Mouse (Mus musculus) forebrain, embryonic 13.5 days (tissue): ENCODE results near the gene Cfap97d2. TPM values are rescaled to one million over a fixed set of nuclear protein-coding genes. Genes with fewer than 3 reads are reported as not detected.
A peak's percentile ranks its signal among the peaks of the same experiment; 100 is the strongest.

ENCODE experiments used
- ATAC-seq: fragments of 200-750 bp; cut with Nextera tagmentation; 2 replicates; pipeline ENCODE4 v1.8.0; 2017
- H3K27ac ChIP-seq: fragments of 300-500 bp; sonication (generic); 2 replicates; pipeline ENCODE4 v1.5.1; 2015; ENCODE audit warnings: inconsistent platforms, mild to moderate bottlenecking, moderate library complexity
- H3K27me3 ChIP-seq: fragments of 300-500 bp; sonication (generic); 2 replicates; pipeline ENCODE4 v1.6.1; 2015; ENCODE audit warnings: mild to moderate bottlenecking, inconsistent platforms
- H3K36me3 ChIP-seq: fragments of 300-500 bp; sonication (generic); 2 replicates; pipeline ENCODE4 v1.6.1; 2015; ENCODE audit warnings: mild to moderate bottlenecking, inconsistent platforms; ENCODE audit not compliant: poor library complexity, severe bottlenecking
- H3K4me1 ChIP-seq: fragments of 300-500 bp; sonication (generic); 2 replicates; pipeline ENCODE4 v1.6.1; 2015; ENCODE audit warnings: inconsistent platforms
- H3K4me2 ChIP-seq: fragments of 300-500 bp; sonication (generic); 2 replicates; pipeline ENCODE4 v1.6.1; 2015; ENCODE audit warnings: inconsistent platforms, mild to moderate bottlenecking, moderate library complexity
- H3K4me3 ChIP-seq: fragments of 300-500 bp; sonication (generic); 2 replicates; pipeline ENCODE4 v1.5.1; 2015; ENCODE audit warnings: mild to moderate bottlenecking, inconsistent platforms
- H3K9ac ChIP-seq: fragments of 300-500 bp; sonication (generic); 2 replicates; pipeline ENCODE4 v1.6.1; 2015; ENCODE audit warnings: mild to moderate bottlenecking, inconsistent platforms
- H3K9me3 ChIP-seq: fragments of 300-500 bp; sonication (generic); replicated peaks from 2 replicates; pipeline ENCODE4 v1.6.1; 2016; ENCODE audit warnings: inconsistent platforms
- WGBS: fragments of 180-500 bp; shearing (Covaris S2); methylation state at CpG from one replicate; pipeline ENCODE4 v1.1.7; 2015; 5-methylcytosine and 5-hydroxymethylcytosine counted together
- polyA plus RNA-seq: library from polyadenylated mRNA; unstranded; fragments of >200 nt; fragmentation: Nextera tagmentation; extraction: Ambion mirVana; gene quantifications from 2 replicates; pipeline ENCODE4 v1.2.1, GENCODE M21; 2015

The Cfap97d2 gene
- polyA plus RNA-seq, 1 experiment from 2014 or later = 1.4 TPM

DNA sequence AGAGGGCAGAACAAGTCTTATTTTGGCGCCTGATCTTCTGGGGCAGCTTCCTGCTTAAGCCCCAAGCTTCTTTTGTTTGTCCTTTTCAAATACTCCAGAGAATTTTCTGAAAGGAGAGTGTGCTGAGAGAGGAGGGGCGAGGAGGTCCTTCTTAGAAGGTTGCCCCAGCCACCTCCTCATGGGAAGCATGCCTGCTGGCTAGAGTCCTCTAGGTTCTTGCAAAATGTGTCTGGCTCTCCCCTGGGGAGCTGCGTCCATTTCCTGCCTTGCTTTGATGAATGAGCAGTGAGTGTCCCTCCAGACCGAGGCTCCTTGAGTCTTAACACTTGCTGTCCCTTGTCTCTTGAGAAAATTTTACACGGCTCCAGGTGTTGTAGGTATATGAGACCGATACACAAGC is 17.2 kb upstream of the Cfap97d2 start:
- no peak for ATAC-seq
- Histone ChIP-seq H3K27me3 (no peaks in the 10 kb centered on the region), H3K4me2 (no peak overlapping the region), H3K36me3 (no peaks in the 10 kb centered on the region), H3K27ac (no peak overlapping the region), H3K9me3 (no peaks in the 10 kb centered on the region), H3K4me1 (0 out of 2 replicates have a peak, but pooled peaks cover 2% of the 10 kb centered on the region), H3K9ac (no peak overlapping the region), H3K4me3 (no peak overlapping the region)
- WGBS = 59% methylated on average over 6 of the region's 6 CpGs

- H3K4me1 ChIP-seq = 0 out of 2 replicates have a peak, but pooled peaks cover 2% of the 10 kb centered on the region
- 86% methylated on average over 5 of the region's 5 CpGs for WGBS
- H3K27ac ChIP-seq = no peak overlapping the region
- ATAC-seq = no peak
- no peak overlapping the region for H3K4me3 ChIP-seq
- H3K36me3 ChIP-seq = no peaks in the 10 kb centered on the region
- no peaks in the 10 kb centered on the region for H3K27me3 ChIP-seq
- H3K9ac ChIP-seq = no peak overlapping the region
- H3K4me2 ChIP-seq = no peak overlapping the region
- H3K9me3 ChIP-seq = no peaks in the 10 kb centered on the region
Observed at GRCm38 (mm10) chr8:13689331-13689730, 16.4 kb upstream of the Cfap97d2 start.

- Histone ChIP-seq H3K4me2 (no peak overlapping the region), H3K4me3 (no peak overlapping the region), H3K27ac (no peak overlapping the region), H3K9me3 (no peaks in the 10 kb centered on the region), H3K27me3 (no peaks in the 10 kb centered on the region), H3K4me1 (0 out of 2 replicates have a peak, but pooled peaks cover 2% of the 10 kb centered on the region), H3K36me3 (no peaks in the 10 kb centered on the region), H3K9ac (peak overlapping the region; percentile 17; the same call in 1 of the 2 replicates)
- 50% methylated on average over 10 of the region's 10 CpGs for WGBS
- no peak for ATAC-seq
Observed at GRCm38 (mm10) chr8:13692302-13693066, 13.2 kb upstream of the Cfap97d2 start.

- H3K4me2 ChIP-seq = no peak overlapping the region
- no peak for ATAC-seq
- H3K4me1 ChIP-seq = no peaks in the 10 kb centered on the region
- H3K4me3 ChIP-seq = no peak overlapping the region
- no peaks in the 10 kb centered on the region for H3K27me3 ChIP-seq
- no peaks in the 10 kb centered on the region for H3K36me3 ChIP-seq
- H3K9me3 ChIP-seq = no peaks in the 10 kb centered on the region
- no peak overlapping the region for H3K27ac ChIP-seq
- H3K9ac ChIP-seq = no peak overlapping the region
- WGBS = 76% methylated on average over 12 of the region's 12 CpGs
Observed at GRCm38 (mm10) chr8:13694735-13695134, 11.0 kb upstream of the Cfap97d2 start.

- Histone ChIP-seq H3K27me3 (no peaks in the 10 kb centered on the region), H3K4me3 (no peak overlapping the region), H3K9ac (no peak overlapping the region), H3K27ac (no peak overlapping the region), H3K4me1 (no peaks in the 10 kb centered on the region), H3K4me2 (no peak overlapping the region), H3K9me3 (no peaks in the 10 kb centered on the region), H3K36me3 (no peaks in the 10 kb centered on the region)
- 90% methylated on average over 10 of the region's 10 CpGs for WGBS
- ATAC-seq = no peak
Observed at GRCm38 (mm10) chr8:13695203-13695867, 10.4 kb upstream of the Cfap97d2 start.

GRCm38 (mm10) chr8:13696157-13696556 is 9.5 kb upstream of the Cfap97d2 start:
- ATAC-seq = no peak
- Histone ChIP-seq H3K4me3 (no peak overlapping the region), H3K4me2 (no peak overlapping the region), H3K9me3 (no peaks in the 10 kb centered on the region), H3K36me3 (no peaks in the 10 kb centered on the region), H3K27me3 (no peaks in the 10 kb centered on the region), H3K4me1 (no peaks in the 10 kb centered on the region), H3K9ac (no peak overlapping the region), H3K27ac (no peak overlapping the region)
- WGBS = 85% methylated on average over 4 of the region's 4 CpGs

- Histone ChIP-seq H3K4me3 (no peak overlapping the region), H3K4me1 (no peaks in the 10 kb centered on the region), H3K36me3 (no peaks in the 10 kb centered on the region), H3K9ac (no peak overlapping the region), H3K27me3 (no peaks in the 10 kb centered on the region), H3K4me2 (no peak overlapping the region), H3K27ac (no peak overlapping the region), H3K9me3 (no peaks in the 10 kb centered on the region)
- ATAC-seq = no peak
- WGBS = 78% methylated on average over 8 of the region's 8 CpGs
Observed at GRCm38 (mm10) chr8:13697196-13697595, 8.5 kb upstream of the Cfap97d2 start.

- H3K27me3 ChIP-seq = no peaks in the 10 kb centered on the region
- no peaks in the 10 kb centered on the region for H3K9me3 ChIP-seq
- no peak overlapping the region for H3K9ac ChIP-seq
- WGBS = 83% methylated on average over 8 of the region's 8 CpGs
- H3K27ac ChIP-seq = no peak overlapping the region
- H3K4me2 ChIP-seq = no peak overlapping the region
- no peaks in the 10 kb centered on the region for H3K4me1 ChIP-seq
- no peak for ATAC-seq
- H3K36me3 ChIP-seq = no peaks in the 10 kb centered on the region
- H3K4me3 ChIP-seq = no peak overlapping the region
Observed at GRCm38 (mm10) chr8:13697681-13698080, 8.0 kb upstream of the Cfap97d2 start.

GRCm38 (mm10) chr8:13698281-13698680 is 7.4 kb upstream of the Cfap97d2 start:
- Histone ChIP-seq H3K4me2 (no peak overlapping the region), H3K9me3 (no peaks in the 10 kb centered on the region), H3K4me1 (no peaks in the 10 kb centered on the region), H3K27me3 (no peaks in the 10 kb centered on the region), H3K27ac (no peak overlapping the region), H3K9ac (no peak overlapping the region), H3K4me3 (no peak overlapping the region), H3K36me3 (no peaks in the 10 kb centered on the region)
- 94% methylated on average over 3 of the region's 3 CpGs for WGBS
- ATAC-seq = no peak

GRCm38 (mm10) chr8:13699323-13699949 is 6.3 kb upstream of the Cfap97d2 start:
- H3K4me1 ChIP-seq = no peaks in the 10 kb centered on the region
- no peak for ATAC-seq
- H3K4me3 ChIP-seq = no peak overlapping the region
- WGBS = 81% methylated on average over 5 of the region's 5 CpGs
- H3K27ac ChIP-seq = no peak overlapping the region
- no peaks in the 10 kb centered on the region for H3K27me3 ChIP-seq
- H3K9me3 ChIP-seq = no peaks in the 10 kb centered on the region
- no peak overlapping the region for H3K9ac ChIP-seq
- no peaks in the 10 kb centered on the region for H3K36me3 ChIP-seq
- H3K4me2 ChIP-seq = no peak overlapping the region

DNA sequence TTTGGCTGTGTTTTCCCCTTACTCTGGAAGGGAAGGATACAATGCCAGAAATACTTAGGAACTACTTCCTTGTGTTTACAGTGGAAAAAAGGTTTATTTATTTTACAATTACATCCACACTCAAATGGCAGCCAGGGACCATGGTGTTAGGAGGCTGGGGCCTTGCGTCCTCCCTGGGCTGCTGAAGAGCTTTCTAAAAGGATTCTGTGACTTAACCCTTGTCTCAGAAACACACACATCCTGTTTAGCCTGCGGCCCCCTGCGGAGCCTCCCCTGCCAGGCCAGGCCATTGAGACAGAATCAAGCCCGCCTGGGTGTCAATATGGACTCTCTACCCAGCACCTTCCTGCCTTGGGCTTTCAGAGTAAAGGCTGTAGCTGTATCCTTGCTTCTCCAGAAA is 2.9 kb upstream of the Cfap97d2 start:
- H3K36me3 ChIP-seq = no peaks in the 10 kb centered on the region
- no peak for ATAC-seq
- no peak overlapping the region for H3K9ac ChIP-seq
- peaks cover 11% of the 10 kb centered on the region for H3K4me1 ChIP-seq
- no peak overlapping the region for H3K4me3 ChIP-seq
- H3K27me3 ChIP-seq = no peaks in the 10 kb centered on the region
- H3K27ac ChIP-seq = no peak overlapping the region
- no peak overlapping the region for H3K4me2 ChIP-seq
- no peaks in the 10 kb centered on the region for H3K9me3 ChIP-seq
- 51% methylated on average over 4 of the region's 4 CpGs for WGBS

- H3K9ac ChIP-seq = no peak overlapping the region
- no peak for ATAC-seq
- no peaks in the 10 kb centered on the region for H3K27me3 ChIP-seq
- 98% methylated on average over 6 of the region's 6 CpGs for WGBS
- peaks cover 11% of the 10 kb centered on the region for H3K4me1 ChIP-seq
- no peaks in the 10 kb centered on the region for H3K36me3 ChIP-seq
- H3K4me2 ChIP-seq = no peak overlapping the region
- H3K9me3 ChIP-seq = no peaks in the 10 kb centered on the region; the same call in 1 of the 2 replicates
- H3K4me3 ChIP-seq = no peak overlapping the region
- H3K27ac ChIP-seq = no peak overlapping the region
Observed at GRCm38 (mm10) chr8:13703756-13704155, 1.9 kb upstream of the Cfap97d2 start.
